Mouse (Mus musculus): ENCODE measurements around the gene Slc43a2.
"Not testable (repeated sequence)": the region's sequence is repeated elsewhere in the genome, so short reads cannot be mapped to it uniquely, and the experiment has no call there.

DNA sequence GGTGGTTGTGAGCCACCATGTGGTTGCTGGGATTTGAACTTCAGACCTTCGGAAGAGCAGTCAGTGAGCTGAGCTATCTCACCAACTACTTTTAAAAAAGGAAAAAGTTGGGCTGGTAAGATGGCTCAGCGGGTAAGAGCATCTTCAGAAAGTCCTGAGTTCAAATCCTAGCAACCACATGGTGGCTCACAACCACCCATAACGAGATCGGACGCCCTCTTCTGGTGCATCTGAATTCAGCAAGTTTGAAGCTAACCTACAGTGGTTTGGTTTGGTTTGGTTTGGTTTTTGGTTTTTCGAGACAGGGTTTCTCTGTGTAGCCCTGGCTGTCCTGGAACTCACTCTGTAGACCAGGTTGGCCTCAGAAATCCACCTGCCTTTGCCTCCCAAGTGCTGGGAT is 24.5 kb downstream of the Slc43a2 start:
- not testable (repeated sequence) for TF ChIP-seq CTCF (conservative IDR thresholded peaks at IDR 0.05; ENCODE audit: insufficient read depth, insufficient read length, low read depth, low read length); POLR2A (IDR thresholded peaks at IDR 0.05; ENCODE audit: low read depth, low read length)

Measured in kidney, adult 2 months (tissue).